Mouse (Mus musculus) left cerebral cortex, postnatal 10 days (tissue): ENCODE data around the gene Chst4. TPM values are rescaled to one million over a fixed set of nuclear protein-coding genes. Genes with fewer than 3 reads are reported as not detected.
"Not testable (repeated sequence)": the region's sequence is repeated elsewhere in the genome, so short reads cannot be mapped to it uniquely, and the experiment has no call there.

Experiments
- DNase-seq, 2 experiments: peaks; one replicate each; pipeline ENCODE4 v3.0.0; 2021 to 2022; ENCODE audit warnings: low spot score in 2 of 2, mixed read lengths in 1 of 2; ENCODE audit errors: extremely low spot score in 1 of 2
- intact Hi-C: fragments of 180-260 bp; cut with DNase I; formaldehyde crosslinking; loops from one replicate; pipeline ENCODE4 v1.15.1; 2025
- total RNA-seq, 2 experiments: library from RNA; stranded (reverse); gene quantifications; 2 replicates each; pipeline ENCODE4 v1.2.3; 2021

Gene Chst4
- total RNA-seq, result not detected

DNA sequence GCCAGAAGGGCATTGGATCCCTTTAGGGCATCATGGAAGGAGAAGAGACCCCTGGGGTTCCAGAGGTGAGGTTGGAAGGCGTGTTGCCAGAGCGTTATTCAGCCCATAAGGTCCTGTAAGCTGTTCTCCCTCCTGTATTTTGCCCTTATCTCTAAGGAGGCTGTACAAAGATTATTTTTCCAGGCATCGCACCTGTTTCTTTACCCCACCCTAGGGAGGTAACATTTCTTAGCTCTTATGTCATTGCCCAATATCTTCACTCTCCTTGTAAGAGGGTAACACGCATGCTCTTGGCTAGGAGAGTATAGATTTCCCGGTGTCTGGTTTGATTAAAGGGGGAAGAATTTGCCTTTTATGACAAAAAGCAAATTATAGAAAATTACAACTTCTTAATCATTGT is at the start of gene Chst4:
Gene Chst4, minus strand, starts transcription at position 82 of the 400 bp plus-strand sequence.
- intact Hi-C loops, result no loop called here
- DNase-seq, result no peak

DNA sequence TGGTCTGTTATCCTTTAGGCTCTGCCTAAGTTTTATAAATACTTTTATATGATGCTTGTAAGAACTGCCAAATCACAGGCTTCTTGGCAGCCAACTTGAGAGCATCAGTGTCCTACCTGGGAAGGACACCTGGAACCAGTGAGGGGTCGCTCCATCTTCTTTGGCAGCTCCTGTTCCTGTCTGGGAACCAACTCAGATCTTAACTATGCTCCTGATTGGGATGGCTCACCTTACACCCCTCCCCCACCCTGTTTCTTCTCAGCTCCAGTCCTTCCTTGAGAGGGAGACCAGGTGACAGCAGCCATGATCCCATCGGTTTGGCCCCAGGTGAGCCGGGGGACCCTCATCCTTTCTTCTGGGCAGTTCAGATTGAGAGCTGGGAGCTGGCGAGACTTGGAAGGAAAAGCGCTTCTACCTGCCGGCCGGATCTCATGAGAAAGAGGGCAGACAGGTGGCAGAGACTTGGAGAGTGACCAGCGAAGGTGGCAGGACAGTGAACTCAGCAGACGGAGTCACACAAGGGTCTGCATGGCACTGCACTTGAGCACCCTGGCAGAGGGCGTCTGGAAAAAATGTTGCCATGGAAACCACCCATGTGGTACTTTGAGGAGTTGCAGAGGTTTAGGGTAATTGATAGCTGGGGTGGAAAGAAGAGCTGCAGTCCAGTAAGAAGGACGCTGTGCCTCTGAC is 43.0 kb upstream of the Chst4 start:
- intact Hi-C loops, result no loop called here
- DNase-seq, result no peak

DNA sequence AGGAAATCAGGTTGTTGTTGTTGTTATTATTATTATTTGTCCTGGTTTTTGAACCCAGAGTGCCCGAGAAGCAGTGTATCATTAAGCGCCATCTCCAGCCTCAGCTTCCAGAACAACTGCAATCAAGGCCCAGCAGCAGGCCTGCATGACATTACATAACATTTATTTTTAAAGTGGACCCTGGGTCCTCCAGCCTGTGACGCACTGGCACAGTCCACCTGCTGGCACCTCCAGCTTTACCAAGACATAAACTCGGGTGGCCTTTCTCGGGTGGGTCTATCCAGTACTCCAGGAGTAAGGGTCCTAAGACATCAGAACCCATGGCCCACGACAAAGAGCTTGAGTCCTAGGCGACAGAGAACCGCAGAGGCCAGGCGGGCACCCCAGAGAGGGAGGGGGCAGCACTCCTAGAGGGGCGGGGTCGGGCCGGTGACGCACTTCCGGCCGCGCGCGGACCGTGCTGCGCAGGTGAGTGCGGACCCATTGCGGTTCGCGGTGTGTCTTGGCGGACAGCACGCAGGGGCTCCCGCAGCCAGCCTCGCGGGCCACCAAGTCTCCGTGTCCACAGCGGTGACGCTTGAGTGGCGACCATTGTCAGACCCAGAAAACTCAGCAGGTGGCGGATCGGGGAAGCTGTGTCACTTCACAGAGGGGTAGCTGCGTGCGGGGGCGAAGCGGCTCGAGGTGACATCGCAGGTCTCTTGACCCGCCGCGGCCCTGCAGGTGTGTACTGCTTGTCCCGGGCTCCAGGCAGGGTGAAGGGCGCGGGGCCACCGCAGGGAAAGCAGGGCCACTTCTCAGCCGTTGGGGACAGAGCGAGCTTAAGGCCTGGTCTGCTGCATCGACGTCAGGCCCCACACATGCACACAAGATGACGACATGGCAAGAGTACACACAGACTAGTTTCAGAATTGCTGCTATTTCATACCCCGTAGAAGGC is 40.0 kb upstream of the Chst4 start, which contains the start of gene Zfp612:
Gene Zfp612, plus strand, starts transcription at position 465 of the 940 bp plus-strand sequence.
- intact Hi-C loops, result no loop called here
- peak; percentile 42 to 80 for DNase-seq

DNA sequence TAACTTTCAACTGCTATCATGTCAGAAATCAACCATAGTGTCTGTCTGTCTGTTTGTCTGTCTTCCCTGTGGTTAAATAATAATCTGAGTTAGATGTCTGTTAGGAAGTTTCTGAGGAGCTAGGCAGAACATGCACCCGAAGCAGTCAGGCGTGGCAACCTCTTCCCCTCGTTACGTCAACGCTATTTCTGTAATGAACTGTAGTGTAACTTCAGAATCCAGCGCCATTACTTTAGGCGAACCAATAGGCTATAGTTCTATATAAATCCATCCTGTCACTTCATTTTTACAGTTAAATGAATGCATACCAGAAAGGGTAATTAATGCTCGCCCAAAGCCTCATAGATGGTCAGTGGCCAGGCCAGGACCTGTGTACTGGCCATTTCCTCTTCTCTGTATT is 35.0 kb upstream of the Chst4 start:
- intact Hi-C loops, result loop anchor here (5.0 kb wide), 1 partner anchor 62 kb away; no protein-coding TSS in a partner anchor
- no peak for DNase-seq

DNA sequence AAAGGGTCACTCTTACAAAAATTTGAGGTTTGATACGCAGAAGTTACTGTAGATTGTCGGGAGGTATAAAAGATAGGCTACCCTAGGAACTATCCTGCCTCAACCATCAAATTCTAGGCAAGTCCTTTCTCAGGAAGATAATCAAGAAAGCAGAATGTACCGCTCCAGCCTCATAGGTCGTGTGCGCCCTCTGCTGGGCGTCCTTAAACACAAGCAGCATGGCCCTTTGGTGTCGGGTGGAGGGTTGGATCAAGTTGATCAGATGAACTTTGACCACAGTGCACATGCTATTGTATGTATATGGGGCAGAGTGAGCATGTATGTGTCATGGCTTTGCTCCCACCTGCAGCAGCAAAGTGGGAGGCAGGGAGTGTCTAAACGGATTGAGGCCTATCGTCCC is 32.1 kb upstream of the Chst4 start:
- intact Hi-C loops, result loop anchor here (1.0 to 5.0 kb wide), 2 partner anchors 59 to 100 kb away; no protein-coding TSS in a partner anchor
- peak; percentile 45 to 60 for DNase-seq

DNA sequence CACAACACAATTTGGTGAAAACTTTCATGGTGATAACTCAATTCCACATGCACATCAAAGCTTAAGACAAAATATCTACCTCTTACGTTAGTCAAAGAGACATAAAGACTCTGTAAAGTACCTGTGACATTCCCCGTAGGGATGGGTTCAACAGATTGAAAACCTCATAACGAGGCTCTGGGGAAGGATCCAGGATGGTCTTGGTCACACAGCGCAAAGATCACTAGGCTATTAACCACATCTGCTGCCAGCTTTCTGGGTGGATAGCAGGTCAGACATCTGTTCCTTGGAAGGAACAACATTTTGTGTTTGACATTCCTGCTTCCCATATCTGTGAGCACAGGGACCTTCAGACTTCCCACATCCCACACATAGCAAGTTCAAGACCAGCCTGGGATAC is 30.2 kb upstream of the Chst4 start:
- no peak for DNase-seq
- intact Hi-C loops, result loop anchor here (5.0 kb wide), 1 partner anchor 57 kb away; no protein-coding TSS in a partner anchor

DNA sequence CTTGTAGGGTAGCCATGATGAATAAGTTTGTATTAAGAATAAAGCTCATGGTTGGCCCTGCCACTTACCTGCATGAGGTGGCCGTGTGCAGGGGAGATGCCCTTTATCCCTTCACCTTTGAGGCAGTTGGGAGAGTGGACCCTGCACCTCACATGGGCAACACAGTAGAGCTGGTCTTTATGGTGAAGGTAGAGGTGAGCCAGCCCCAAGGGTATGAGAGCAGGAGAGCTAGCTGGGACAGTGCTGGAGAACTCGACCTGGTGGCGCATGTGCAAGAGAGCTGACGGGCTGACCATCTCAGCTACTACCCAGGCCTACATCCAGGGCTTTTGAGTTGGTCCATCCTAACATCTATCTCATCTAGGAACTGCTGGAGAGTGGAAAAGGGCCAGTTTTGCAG is 26.1 kb upstream of the Chst4 start:
- intact Hi-C loops, result no loop called here

DNA sequence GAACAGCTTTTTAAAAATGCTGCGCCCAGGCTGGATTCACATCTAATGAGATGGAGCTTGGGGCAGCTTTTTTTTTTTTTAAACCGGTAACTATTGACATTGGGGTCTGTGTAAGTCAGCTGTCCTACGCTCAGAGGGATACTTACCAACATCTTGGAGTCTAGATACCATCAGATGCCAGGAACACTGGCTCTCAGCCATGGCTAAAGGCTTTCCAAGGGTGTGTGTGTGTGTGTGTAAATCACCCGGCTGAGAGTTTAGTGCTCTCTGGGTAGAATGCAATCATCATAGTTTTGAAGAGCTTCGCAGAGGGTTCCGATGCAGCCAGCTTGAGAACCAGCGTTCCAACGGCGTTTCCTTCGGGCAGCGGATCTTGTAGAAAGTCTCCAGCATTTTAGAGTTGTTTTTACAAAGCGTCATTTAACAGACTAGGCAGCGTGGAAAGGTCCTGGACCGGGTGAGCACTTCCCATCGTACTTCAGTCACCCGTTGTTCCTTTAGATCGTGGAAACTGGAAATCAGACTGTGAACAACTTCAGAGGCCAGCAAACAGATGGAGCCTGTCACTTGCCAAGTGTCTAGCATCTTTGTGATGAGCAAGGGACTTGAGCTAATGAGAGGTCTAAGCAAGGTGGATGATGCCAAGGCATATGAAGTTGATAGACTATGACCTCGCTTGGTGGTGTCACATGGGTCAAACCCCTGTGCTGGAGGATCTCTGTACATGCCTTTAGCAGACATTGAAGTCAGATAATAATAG is 25.2 kb upstream of the Chst4 start:
- intact Hi-C loops, result no loop called here
- no peak for DNase-seq

More for the DNA sequence above, 26.1 kb upstream of the Chst4 start:
- DNase-seq, result no peak

DNA sequence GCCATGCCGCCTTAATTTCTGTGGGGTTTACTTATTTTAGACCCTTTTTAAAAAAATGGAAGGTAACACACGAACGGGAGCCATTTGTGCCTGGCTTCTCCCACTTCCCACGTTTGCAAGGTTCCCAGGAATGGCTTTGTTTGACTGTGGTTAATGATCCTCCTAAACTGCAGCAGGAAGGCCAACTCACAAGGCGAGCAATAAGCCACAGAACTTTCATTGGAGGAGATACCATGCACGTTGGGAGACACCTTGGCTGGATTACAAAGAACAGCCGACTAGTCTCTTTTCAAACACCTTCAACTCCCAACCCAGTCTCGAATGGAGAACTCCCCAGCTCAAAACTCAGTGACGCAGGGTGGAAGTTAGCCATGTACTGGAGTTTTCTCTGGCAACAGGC is 24.6 kb upstream of the Chst4 start:
- intact Hi-C loops, result no loop called here
- DNase-seq, result no peak

DNA sequence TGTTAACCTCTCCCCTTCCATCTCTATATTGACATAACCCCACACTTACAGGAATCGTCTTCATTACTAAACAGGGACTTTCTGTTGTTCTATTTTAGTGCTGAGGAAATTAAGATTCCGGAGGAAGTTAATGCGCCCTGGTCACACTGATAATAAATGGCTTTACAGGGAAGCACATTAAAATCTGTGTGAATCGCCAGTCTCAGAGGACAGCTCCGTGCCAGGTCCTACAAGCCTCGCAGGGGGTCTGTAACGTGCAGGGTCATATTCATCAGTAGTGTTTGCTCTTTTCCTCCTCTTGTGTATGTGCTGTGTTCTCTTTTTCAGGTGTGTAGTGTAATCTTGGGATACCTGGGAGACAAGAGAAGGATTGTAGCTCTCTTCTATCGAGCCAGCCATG is 18.7 kb upstream of the Chst4 start:
- intact Hi-C loops, result no loop called here
- DNase-seq, result no peak

DNA sequence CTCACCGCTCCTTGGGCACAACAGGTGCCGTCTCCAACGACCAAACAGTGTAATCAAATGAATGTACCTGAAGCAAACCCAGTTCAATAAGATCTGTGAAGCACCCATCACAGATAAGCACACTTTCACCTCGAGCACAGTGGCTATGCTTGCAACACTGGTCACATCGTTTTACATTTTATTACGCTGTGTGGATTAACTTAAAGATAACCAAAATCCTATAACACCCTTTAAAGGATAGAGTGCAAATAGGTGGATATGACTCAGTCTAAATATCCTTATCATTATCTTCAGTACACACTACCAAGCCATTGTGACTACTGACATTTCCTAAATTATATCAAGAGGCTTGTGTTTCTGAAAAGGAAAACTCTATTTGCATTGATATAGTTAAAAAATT is 11.7 kb upstream of the Chst4 start:
- no peak for DNase-seq
- intact Hi-C loops, result no loop called here

DNA sequence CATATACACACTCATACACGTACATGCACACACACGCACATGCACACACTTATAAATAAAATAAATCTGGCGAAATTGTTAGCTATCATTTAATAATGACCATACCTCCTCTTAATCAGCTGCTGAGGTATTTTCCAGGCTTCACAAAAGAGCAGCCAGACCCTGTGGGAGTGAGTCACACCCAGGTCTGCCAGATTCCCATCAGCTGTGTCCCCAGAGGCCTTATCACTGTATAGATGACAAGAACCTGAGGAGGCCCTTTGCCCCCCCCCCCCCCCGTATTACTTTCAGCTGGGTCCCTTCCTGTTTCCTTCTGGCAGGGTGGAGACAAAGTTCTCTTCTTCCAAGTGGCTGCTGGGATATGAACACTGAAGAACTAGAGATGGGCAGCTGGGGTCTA is 969 bp upstream of the Chst4 start:
- intact Hi-C loops, result no loop called here
- no peak for DNase-seq

DNA sequence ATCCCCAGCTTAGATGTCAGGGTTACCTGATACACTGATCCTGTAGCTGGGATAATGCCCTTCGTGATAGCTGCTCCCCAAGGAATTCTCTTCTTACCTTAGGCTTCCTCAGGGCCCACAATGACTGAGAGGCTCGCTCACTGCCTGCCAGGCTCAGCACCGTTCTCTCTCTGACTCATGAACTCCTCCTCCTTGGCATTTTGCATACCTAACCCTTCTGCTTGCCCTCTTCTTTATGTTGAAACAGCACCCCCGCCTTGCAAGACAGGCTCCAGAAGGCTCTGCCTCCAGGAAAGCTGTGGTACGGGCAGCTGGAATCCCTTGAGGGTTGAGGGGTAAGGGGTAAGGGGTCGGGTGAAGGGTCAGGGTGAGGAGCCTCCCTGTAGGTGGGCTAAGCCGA is 324 bp downstream of the Chst4 start:
- no peak for DNase-seq
- intact Hi-C loops, result no loop called here

DNA sequence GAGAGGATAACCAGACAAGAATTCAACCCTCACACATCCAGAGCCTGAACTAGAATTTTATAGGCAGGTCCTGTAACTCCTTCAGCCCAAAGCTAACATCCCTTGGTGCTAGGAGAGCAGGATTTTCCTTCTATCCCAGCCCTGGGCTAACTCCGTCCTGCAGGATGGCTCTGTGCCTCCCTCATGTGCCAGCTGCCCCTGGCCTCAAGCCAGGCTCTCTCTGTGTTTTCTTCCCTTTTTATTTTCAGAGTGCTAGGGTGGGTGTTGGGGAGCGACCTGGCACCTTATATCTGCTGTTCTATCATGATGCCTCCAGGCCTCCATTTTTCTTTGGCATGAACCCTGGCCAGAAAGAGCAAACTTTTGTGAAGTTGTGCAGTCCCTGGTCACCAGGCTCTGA is 3.4 kb downstream of the Chst4 start:
- intact Hi-C loops, result no loop called here
- DNase-seq, result peak in 1 of 2 experiments; percentile 32

DNA sequence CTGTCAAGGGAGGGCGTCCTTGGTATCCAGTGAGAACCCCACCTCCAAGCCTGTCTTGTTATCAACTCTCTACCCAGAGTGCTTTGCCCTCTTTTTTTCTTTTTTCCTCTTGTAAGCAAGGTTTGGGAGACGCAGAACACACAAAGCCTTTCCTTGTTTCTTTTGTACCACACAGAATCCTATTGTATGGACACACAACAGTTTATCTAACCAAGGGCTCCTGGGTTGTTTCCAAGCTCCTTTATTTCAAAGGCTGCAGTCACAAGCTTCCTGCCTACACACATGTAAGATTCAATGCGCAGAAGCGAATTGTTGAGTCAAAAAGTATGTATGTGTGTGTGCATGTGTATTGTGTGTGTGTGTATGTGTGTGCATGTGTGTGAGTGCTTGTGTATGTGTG is 5.2 kb downstream of the Chst4 start:
- intact Hi-C loops, result no loop called here
- no peak for DNase-seq

DNA sequence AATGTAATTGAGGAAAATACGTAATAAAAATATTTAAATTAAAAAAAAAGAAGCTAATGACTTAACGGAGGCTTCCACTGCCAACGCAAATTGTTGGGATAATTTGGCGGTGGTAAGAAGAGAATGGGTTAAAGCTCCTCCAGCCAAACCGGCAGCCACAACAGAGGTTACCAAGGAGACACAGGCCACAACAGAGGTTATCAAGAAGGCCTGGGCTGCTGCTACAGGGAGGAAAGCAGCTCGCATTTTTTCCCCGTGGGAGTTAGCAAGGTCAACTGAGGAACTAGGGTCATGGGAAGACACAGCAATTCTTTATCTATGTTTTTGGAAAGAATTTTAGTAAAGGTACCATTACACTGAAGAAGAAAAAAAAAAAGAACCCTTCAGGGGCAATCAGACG is 5.8 kb downstream of the Chst4 start:
- intact Hi-C loops, DNase-seq: not testable (repeated sequence)

DNA sequence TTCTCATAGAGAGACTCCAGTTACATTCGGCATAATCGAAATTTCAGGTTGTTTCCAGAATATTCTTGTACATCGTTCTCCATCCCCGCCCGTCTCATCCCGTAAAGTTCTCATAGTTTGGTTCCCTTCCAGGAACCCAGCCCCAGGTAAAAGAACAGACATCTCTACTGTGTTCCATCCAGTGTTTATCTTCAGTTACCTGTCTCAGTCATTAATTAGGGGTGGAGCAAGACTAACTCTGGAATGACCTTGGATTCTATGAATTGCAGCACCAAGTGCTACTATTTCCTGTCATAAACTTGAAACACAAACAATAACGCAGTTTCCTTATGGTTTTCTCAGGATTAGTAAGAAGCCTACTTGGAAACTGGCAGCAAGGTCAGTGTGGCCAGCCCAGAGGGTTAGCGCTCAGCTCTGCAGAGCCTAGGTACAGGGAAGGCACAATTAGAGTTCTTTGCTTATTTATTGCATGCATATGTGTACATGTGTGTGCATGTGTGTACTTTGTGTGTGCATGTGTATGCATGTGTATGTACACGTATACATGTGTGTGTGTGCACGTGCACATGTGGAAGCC is 16.7 kb downstream of the Chst4 start:
- intact Hi-C loops, result no loop called here
- no peak for DNase-seq

DNA sequence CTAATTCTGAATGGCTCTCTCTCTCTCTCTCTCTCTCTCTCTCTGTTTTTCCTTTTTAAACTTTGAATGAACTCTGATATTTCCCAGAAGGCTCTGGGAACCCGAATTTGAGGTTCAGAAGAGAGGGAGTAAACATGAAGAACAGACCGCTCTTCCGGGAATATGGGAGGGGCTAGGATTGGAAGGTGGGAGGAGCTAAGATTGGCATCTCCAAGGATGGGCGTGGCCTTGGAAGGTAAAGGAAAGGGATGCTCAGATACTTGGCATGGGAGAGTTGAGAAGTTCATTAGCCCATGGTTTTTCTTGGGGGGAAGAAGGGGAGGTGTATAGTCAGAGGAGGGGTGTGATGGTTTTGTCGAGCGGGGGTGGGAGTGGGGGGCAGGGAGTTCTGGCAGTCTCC is 17.5 kb downstream of the Chst4 start:
- no peak for DNase-seq
- intact Hi-C loops, result no loop called here

DNA sequence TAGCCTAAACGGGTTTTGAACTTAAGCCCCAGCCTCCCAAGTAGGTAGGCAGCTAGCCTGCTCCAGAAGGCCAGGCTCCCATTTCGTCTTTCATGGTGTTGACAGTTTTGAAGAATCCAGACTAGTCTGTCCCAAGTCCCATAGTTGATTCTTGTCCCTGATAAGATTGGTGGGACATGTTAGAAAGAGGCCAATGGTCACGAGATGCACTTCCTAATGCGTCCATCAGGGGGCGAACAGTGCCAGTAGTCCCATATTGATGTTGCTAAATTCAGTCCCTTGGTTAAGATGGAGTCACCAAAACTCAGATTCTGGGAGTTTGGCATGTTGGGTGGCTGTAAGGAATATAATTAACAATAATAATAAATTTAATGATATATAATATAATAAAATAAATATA is 28.7 kb downstream of the Chst4 start:
- no peak for DNase-seq
- intact Hi-C loops, result loop anchor here (5.0 kb wide), 1 partner anchor 61 kb away; no protein-coding TSS in a partner anchor
